Mouse (Mus musculus): ENCODE data around the gene Dytn. TPM values are rescaled to one million over a fixed set of nuclear protein-coding genes. Genes with fewer than 3 reads are reported as not detected.

Gene Dytn
- polyA plus RNA-seq, 1 experiment, result not detected

DNA sequence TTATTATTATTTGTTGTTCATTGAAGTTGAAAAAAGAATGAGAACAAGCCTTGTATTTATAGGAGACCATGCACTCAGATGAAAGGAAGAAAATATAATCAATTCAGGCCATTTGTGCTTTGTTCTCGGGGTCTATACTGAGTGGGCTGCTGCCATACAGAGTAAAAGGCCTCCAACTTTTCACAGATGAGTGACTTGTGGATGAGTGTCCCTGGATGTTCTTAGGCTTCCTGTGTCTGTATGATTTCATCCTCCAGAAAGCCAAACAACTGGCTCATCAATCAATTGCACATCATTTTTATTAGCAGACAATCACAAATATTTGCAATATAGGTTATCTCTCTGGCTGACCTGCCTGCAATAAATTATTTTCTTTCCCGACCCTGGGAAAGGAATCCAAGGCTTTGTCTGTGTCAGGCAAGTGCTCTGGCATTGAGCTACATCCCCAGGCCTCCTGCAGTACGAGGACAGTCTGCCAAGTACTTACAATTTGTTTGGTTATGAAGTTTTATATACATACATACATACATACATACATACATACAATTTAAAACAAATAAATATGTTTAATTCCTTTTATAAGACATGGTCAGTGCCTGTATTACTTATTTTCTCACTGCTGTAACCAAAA is 82.7 kb downstream of the Dytn start:
- no peak for TF ChIP-seq CTCF (IDR thresholded peaks at IDR 0.05; ENCODE audit: low read depth, low read length)

GRCm38 (mm10) chr1:63586869-63587268 is 99.9 kb downstream of the Dytn start:
- no peaks in the 10 kb centered on the region for H3K4me1 ChIP-seq (ENCODE audit: control insufficient read depth, insufficient read depth, low read length)
- H3K4me3 ChIP-seq (ENCODE audit: insufficient read depth, low read length), result no peak overlapping the region
- TF ChIP-seq POLR2A (IDR thresholded peaks at IDR 0.05; ENCODE audit: borderline replicate concordance, low read depth, low read length) (no peak), CTCF (IDR thresholded peaks at IDR 0.05; ENCODE audit: low read depth, low read length) (no peak)
- H3K27ac ChIP-seq (ENCODE audit: insufficient read depth, low read depth, low read length), result no peak overlapping the region

More for the DNA sequence above, 82.7 kb downstream of the Dytn start:
- no peak overlapping the region for H3K4me3 ChIP-seq (ENCODE audit: insufficient read depth, low read length)
- H3K27ac ChIP-seq (ENCODE audit: insufficient read depth, low read depth, low read length), result no peak overlapping the region
- no peaks in the 10 kb centered on the region for H3K4me1 ChIP-seq (ENCODE audit: control insufficient read depth, insufficient read depth, low read length)

DNA sequence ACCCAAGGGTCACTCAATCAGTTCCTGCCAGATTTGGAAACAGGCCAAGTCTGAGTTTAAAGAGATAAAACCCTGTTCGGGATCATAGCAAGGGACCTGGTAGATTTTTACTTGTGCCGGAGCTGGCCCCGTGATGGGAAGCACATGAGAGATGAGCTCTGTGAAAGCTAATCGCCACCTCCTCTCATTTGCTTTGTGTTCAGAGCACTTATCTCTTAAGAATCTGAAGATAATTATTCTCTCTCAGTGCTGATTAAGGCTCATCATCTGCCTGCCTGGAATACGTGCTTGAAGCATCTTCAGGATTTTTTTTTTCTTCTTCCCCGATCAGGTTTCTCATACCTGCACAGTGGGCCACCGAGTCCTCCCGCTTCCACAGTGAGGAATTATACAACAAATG is 107.6 kb downstream of the Dytn start:
- H3K4me3 ChIP-seq (ENCODE audit: insufficient read depth, low read length), result no peak overlapping the region
- H3K27ac ChIP-seq (ENCODE audit: insufficient read depth, low read depth, low read length), result no peak overlapping the region
- no peaks in the 10 kb centered on the region for H3K4me1 ChIP-seq (ENCODE audit: control insufficient read depth, insufficient read depth, low read length)
- TF ChIP-seq CTCF (IDR thresholded peaks at IDR 0.05; ENCODE audit: low read depth, low read length) (no peak), POLR2A (IDR thresholded peaks at IDR 0.05; ENCODE audit: borderline replicate concordance, low read depth, low read length) (no peak)

DNA sequence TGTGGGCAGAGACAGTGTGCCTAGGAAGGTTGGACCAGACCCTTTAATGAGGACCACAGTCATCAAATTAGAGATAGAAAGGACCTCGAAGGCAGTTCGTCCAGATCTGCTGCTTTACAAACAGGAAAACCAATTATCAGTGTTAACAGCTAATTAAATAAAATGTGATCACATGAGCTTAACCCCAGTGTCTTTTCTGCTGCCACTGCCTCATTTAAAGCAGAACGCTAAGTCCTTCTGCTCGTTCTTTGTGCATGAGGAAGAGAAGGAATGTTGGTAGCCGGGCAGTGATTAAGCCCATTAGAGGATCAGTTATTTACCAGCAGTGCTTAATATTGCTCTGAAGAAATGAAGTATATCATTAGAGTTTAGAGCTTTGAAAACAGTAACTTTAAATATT is 109.9 kb downstream of the Dytn start:
- Histone ChIP-seq H3K4me3 (ENCODE audit: insufficient read depth, low read length) (no peak overlapping the region), H3K4me1 (ENCODE audit: control insufficient read depth, insufficient read depth, low read length) (no peaks in the 10 kb centered on the region), H3K27ac (ENCODE audit: insufficient read depth, low read depth, low read length) (no peak overlapping the region)
- TF ChIP-seq POLR2A (IDR thresholded peaks at IDR 0.05; ENCODE audit: borderline replicate concordance, low read depth, low read length), result no peak
- TF ChIP-seq CTCF (IDR thresholded peaks at IDR 0.05; ENCODE audit: low read depth, low read length), result no peak

DNA sequence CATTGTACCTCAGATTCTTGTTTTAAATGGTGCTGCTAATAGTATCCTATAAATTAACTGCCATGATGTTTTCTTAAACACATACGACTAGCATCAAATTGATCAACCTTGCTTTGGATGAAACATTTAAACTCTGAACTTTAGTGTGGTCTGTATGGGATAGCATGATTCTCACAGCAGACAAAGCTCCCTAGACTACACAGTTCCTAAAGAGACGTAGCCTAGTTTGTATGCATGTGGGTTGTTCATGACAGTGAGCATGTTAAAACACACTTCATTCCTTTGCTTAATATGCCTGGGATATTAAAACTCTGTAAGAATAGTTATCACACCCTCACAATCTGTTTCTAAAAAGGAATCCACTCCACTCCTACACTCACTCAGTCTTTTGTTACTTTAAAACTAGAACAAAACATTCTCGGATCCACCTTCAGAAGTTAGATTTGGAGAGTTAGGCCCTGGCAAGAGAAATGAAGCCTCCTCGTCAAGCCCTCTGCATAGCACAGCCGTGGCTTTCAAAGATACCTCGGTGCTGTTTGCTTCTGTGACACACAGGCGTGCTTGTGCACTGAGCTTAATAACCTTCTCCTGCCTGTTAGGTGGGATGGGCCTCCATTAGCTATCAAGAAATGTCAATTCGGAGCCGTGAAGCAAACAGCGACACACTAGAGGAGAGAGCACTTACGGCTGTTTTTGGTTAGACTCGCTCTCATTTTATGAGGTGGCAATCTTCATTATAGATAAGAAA is 112.7 kb downstream of the Dytn start:
- Histone ChIP-seq H3K4me3 (ENCODE audit: insufficient read depth, low read length) (no peak overlapping the region), H3K4me1 (ENCODE audit: control insufficient read depth, insufficient read depth, low read length) (no peaks in the 10 kb centered on the region), H3K27ac (ENCODE audit: insufficient read depth, low read depth, low read length) (no peak overlapping the region)
- TF ChIP-seq POLR2A (IDR thresholded peaks at IDR 0.05; ENCODE audit: borderline replicate concordance, low read depth, low read length), result no peak
- TF ChIP-seq CTCF (IDR thresholded peaks at IDR 0.05; ENCODE audit: low read depth, low read length), result no peak

DNA sequence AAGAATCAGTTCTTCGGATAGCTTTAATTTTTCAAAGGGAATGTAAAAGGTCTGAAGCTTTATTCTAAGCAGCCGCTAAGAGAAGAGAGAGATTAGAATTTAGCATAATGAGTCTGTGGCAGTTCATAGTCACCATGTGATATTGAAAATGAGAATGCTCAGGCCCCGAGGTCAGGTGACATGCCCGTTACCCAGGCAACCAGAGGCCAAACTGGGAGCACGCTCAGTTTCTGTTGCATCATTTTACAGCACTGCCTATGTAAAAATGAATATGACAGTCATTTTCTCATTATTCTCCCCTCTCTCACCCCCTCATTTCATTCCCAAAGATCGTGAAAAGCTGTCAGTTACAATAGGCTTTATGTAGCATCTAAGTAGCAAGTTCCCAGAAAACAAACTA is 113.3 kb downstream of the Dytn start:
- Histone ChIP-seq H3K4me3 (ENCODE audit: insufficient read depth, low read length) (no peak overlapping the region), H3K4me1 (ENCODE audit: control insufficient read depth, insufficient read depth, low read length) (no peaks in the 10 kb centered on the region), H3K27ac (ENCODE audit: insufficient read depth, low read depth, low read length) (no peak overlapping the region)
- TF ChIP-seq CTCF (IDR thresholded peaks at IDR 0.05; ENCODE audit: low read depth, low read length) (no peak), POLR2A (IDR thresholded peaks at IDR 0.05; ENCODE audit: borderline replicate concordance, low read depth, low read length) (no peak)

Other genes starting within 250 kb of the Dytn start
- gene Adam23, start 241.0 kb downstream of the Dytn start, polyA plus RNA-seq (2012; ENCODE audit: insufficient read depth, insufficient read length, missing spikeins), result 0.40 TPM in 1 of 2 replicates, not detected in the other
- not detected in 2 replicates for gene Gm39653, start 71.0 kb downstream of the Dytn start, polyA plus RNA-seq (2012; ENCODE audit: insufficient read depth, insufficient read length, missing spikeins)
- gene Mdh1b, start 43.4 kb upstream of the Dytn start, polyA plus RNA-seq (2012; ENCODE audit: insufficient read depth, insufficient read length, missing spikeins), result not detected in 2 replicates
- 17.0 and 22.3 TPM in 2 replicates for gene Fastkd2, start 43.7 kb upstream of the Dytn start, polyA plus RNA-seq (2012; ENCODE audit: insufficient read depth, insufficient read length, missing spikeins)
- gene 4933402D24Rik, start 82.3 kb upstream of the Dytn start, polyA plus RNA-seq (2012; ENCODE audit: insufficient read depth, insufficient read length, missing spikeins), result not detected in 2 replicates